Mouse (Mus musculus): ENCODE data around the gene Ap2a1. TPM values are rescaled to one million over a fixed set of nuclear protein-coding genes. Genes with fewer than 3 reads are reported as not detected.

Gene Ap2a1
- polyA plus RNA-seq, 1 experiment = 56.7 TPM

DNA sequence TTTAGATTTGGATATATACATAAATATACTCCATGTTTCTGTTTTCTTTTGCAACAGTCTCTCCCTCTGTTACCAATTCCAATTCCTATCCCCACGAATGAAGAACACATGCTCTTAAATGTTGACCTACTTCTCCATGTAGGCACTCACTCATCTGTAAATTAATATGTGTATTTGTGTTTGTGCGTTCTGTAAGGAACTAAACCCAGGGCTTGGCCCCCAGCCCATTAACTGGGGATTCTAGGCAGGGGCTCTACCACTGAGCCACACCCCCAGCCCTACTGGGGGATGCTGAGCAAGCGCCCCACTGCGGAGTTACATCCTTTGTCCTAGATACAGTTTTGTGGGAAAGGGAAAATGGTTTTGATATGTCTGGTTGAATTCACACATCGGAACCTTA, 10.2 kb downstream of the Ap2a1 start:
- no peak overlapping the region for H3K27ac ChIP-seq (ENCODE audit: insufficient read depth, low read depth, low read length)
- H3K4me1 ChIP-seq (ENCODE audit: control insufficient read depth, insufficient read depth, low read length) = no peaks in the 10 kb centered on the region
- no peak overlapping the region for H3K4me3 ChIP-seq (ENCODE audit: insufficient read depth, low read length)
- TF ChIP-seq CTCF (IDR thresholded peaks at IDR 0.05; ENCODE audit: low read depth, low read length) = no peak
- no peak for TF ChIP-seq POLR2A (IDR thresholded peaks at IDR 0.05; ENCODE audit: borderline replicate concordance, low read depth, low read length)

DNA sequence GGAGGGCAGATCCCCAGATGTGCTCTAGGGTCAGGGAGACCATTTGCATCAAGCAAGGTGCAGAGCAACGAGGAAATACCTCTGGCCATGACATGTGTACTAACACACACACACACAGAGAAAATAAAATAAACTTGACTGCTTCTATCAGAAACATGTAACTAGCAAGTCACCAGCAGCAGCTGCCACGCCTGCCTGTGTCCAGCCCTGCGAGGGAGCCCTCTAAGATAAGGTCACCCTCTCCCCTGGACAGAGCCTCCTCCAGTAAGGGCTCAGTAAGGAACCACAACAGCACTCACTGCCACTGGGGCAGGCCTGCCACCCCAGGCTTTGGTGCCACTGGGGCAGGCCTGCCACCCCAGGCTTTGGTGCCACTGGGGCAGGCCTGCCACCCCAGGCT, 11.1 kb downstream of the Ap2a1 start:
- TF ChIP-seq POLR2A (IDR thresholded peaks at IDR 0.05; ENCODE audit: borderline replicate concordance, low read depth, low read length) (no peak), CTCF (IDR thresholded peaks at IDR 0.05; ENCODE audit: low read depth, low read length) (no peak)
- no peaks in the 10 kb centered on the region for H3K4me1 ChIP-seq (ENCODE audit: control insufficient read depth, insufficient read depth, low read length)
- H3K4me3 ChIP-seq (ENCODE audit: insufficient read depth, low read length) = no peak overlapping the region
- H3K27ac ChIP-seq (ENCODE audit: insufficient read depth, low read depth, low read length) = no peak overlapping the region

DNA sequence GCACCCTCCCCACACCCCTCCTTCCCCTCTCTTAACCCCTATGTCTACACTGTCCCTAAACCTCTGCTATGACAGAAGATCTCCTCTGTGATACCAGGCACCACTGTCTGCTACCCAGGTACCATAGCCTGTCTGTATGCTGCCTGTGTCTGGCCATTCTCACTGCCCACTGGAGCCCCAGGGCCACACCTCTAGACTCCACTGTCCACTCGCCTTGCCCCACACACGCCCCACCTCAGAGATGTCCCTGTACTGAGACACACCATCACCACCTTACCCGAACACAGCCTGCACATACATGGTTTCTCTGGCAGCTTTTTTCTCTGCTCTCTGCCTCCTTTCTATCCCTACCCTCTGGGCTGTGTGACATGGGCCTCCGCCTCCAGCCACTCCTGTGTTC, 12.4 kb downstream of the Ap2a1 start:
- TF ChIP-seq POLR2A (IDR thresholded peaks at IDR 0.05; ENCODE audit: borderline replicate concordance, low read depth, low read length) (no peak), CTCF (IDR thresholded peaks at IDR 0.05; ENCODE audit: low read depth, low read length) (no peak)
- Histone ChIP-seq H3K27ac (ENCODE audit: insufficient read depth, low read depth, low read length) (no peak overlapping the region), H3K4me1 (ENCODE audit: control insufficient read depth, insufficient read depth, low read length) (no peaks in the 10 kb centered on the region), H3K4me3 (ENCODE audit: insufficient read depth, low read length) (no peak overlapping the region)

- no peak overlapping the region for H3K27ac ChIP-seq (ENCODE audit: insufficient read depth, low read depth, low read length)
- no peaks in the 10 kb centered on the region for H3K4me1 ChIP-seq (ENCODE audit: control insufficient read depth, insufficient read depth, low read length)
- H3K4me3 ChIP-seq (ENCODE audit: insufficient read depth, low read length) = no peak overlapping the region
- no peak for TF ChIP-seq POLR2A (IDR thresholded peaks at IDR 0.05; ENCODE audit: borderline replicate concordance, low read depth, low read length)
- no peak for TF ChIP-seq CTCF (IDR thresholded peaks at IDR 0.05; ENCODE audit: low read depth, low read length)
Observed at GRCm38 (mm10) chr7:44916191-44916590, 13.1 kb downstream of the Ap2a1 start.

DNA sequence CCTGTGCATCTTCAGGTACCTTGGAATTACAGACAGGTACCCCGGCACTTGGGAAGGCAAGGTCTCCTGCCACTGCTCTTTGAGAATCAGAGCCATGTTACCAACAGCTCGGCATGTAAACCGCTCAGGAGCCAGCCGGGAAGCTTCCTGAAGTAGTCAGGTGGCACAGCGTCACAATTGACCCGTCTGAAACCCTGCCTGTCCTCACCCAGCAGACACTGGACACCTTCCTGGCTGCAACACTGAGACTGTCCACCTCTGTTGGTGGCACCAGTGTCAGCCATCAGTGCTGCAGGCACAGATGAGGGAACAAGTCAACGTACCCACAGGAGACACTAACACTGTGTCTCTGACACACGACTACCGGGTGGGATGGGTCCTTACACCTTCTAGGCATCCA, 14.0 kb downstream of the Ap2a1 start:
- TF ChIP-seq POLR2A (IDR thresholded peaks at IDR 0.05; ENCODE audit: borderline replicate concordance, low read depth, low read length) = no peak
- no peak for TF ChIP-seq CTCF (IDR thresholded peaks at IDR 0.05; ENCODE audit: low read depth, low read length)
- no peak overlapping the region for H3K27ac ChIP-seq (ENCODE audit: insufficient read depth, low read depth, low read length)
- no peaks in the 10 kb centered on the region for H3K4me1 ChIP-seq (ENCODE audit: control insufficient read depth, insufficient read depth, low read length)
- H3K4me3 ChIP-seq (ENCODE audit: insufficient read depth, low read length) = no peak overlapping the region

DNA sequence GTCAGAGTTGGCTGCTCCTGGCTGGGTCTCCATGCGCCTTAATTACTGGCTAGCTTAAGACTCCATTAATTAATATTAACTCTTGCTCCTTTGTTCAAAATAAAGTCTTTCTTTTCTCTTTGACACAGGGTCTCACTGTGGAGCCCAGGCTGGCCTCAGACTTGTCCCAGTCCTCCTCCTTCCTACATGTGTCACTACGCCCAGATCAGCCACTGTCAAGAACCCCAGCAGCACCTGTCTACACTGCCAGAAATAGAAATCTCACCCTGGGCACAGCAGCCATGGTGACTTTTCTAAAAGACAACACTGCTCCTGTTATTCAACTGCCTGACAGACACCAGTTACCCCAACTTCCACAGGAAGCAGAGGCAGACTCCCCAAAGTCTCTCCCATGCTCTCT, 14.9 kb downstream of the Ap2a1 start:
- no peak for TF ChIP-seq CTCF (IDR thresholded peaks at IDR 0.05; ENCODE audit: low read depth, low read length)
- no peak for TF ChIP-seq POLR2A (IDR thresholded peaks at IDR 0.05; ENCODE audit: borderline replicate concordance, low read depth, low read length)
- Histone ChIP-seq H3K4me3 (ENCODE audit: insufficient read depth, low read length) (no peak overlapping the region), H3K27ac (ENCODE audit: insufficient read depth, low read depth, low read length) (no peak overlapping the region), H3K4me1 (ENCODE audit: control insufficient read depth, insufficient read depth, low read length) (peaks cover 3% of the 10 kb centered on the region)

DNA sequence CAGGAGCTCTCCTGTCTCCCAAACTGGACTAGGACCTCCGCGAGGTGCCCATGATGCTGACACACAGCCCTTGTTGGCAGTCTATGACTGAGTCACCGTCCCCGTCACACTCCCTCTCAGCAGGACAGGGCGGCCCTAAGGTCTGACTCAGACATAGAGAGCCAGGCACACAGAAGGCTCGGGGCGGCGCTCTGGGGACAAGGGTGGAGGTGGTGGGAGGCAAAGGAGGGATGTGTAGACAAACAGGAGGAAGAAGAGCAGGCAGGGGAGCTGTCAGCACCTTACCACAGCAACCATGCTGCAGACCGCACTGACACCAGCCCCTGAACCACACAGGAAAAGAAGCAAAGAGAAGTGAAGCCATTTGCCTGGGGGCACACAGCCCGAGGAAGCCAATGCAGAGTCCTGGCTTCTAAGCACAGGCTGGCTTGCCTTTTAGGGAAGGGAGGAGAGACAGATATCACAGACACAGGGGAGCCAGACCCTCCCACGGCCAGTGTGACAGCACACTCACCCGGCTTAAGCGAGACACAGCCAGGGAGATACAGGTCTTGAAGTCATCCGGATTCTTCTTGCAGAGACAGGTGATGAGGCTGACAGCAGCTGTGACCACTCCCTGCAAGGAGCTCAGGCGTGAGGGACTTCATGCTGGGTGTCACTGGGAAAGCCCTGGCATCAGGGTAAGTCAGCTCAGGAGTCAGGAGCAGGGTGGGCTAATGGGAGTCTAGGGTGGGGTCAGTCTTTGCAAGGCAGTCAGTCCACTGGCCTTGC, 20.4 kb downstream of the Ap2a1 start:
- no peak overlapping the region for H3K27ac ChIP-seq (ENCODE audit: insufficient read depth, low read depth, low read length)
- no peak overlapping the region for H3K4me3 ChIP-seq (ENCODE audit: insufficient read depth, low read length)
- H3K4me1 ChIP-seq (ENCODE audit: control insufficient read depth, insufficient read depth, low read length) = peaks cover 17% of the 10 kb centered on the region
- TF ChIP-seq POLR2A (IDR thresholded peaks at IDR 0.05; ENCODE audit: borderline replicate concordance, low read depth, low read length) (no peak), CTCF (IDR thresholded peaks at IDR 0.05; ENCODE audit: low read depth, low read length) (no peak)

GRCm38 (mm10) chr7:44905430-44905829, 23.9 kb downstream of the Ap2a1 start:
- TF ChIP-seq POLR2A (IDR thresholded peaks at IDR 0.05; ENCODE audit: borderline replicate concordance, low read depth, low read length) (no peak), CTCF (IDR thresholded peaks at IDR 0.05; ENCODE audit: low read depth, low read length) (no peak)
- peaks cover 17% of the 10 kb centered on the region for H3K4me1 ChIP-seq (ENCODE audit: control insufficient read depth, insufficient read depth, low read length)
- no peak overlapping the region for H3K27ac ChIP-seq (ENCODE audit: insufficient read depth, low read depth, low read length)
- H3K4me3 ChIP-seq (ENCODE audit: insufficient read depth, low read length) = no peak overlapping the region

- TF ChIP-seq CTCF (IDR thresholded peaks at IDR 0.05; ENCODE audit: low read depth, low read length) (no peak), POLR2A (IDR thresholded peaks at IDR 0.05; ENCODE audit: borderline replicate concordance, low read depth, low read length) (no peak)
- H3K4me3 ChIP-seq (ENCODE audit: insufficient read depth, low read length) = no peak overlapping the region
- no peak overlapping the region for H3K27ac ChIP-seq (ENCODE audit: insufficient read depth, low read depth, low read length)
- 0 out of 2 replicates have a peak, but pooled peaks cover 4% of the 10 kb centered on the region for H3K4me1 ChIP-seq (ENCODE audit: control insufficient read depth, insufficient read depth, low read length)
Observed at GRCm38 (mm10) chr7:44901230-44901722, 28.0 kb downstream of the Ap2a1 start.

DNA sequence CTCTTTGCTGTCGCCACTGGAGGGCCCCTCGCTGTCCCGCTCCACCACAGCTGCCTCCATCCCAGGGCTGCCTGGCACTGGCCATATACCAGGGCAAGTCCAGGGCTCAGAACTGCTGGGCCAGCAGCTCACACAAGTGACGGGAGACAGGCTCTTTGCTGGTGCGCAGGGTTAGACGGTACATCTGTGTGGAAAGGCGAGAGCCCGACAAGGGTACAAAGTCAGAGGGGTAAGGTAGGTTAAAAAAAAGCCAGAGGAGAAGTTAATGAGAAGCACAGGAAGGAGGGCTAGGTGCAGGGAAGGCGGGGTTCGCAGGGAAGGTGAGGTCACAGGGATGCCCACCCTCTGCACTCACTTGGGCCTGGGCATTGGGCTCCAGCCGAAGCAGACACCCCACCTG, 28.7 kb downstream of the Ap2a1 start:
- 0 out of 2 replicates have a peak, but pooled peaks cover 4% of the 10 kb centered on the region for H3K4me1 ChIP-seq (ENCODE audit: control insufficient read depth, insufficient read depth, low read length)
- no peak overlapping the region for H3K4me3 ChIP-seq (ENCODE audit: insufficient read depth, low read length)
- no peak for TF ChIP-seq POLR2A (IDR thresholded peaks at IDR 0.05; ENCODE audit: borderline replicate concordance, low read depth, low read length)
- no peak for TF ChIP-seq CTCF (IDR thresholded peaks at IDR 0.05; ENCODE audit: low read depth, low read length)
- H3K27ac ChIP-seq (ENCODE audit: insufficient read depth, low read depth, low read length) = no peak overlapping the region

Measured in bone marrow macrophage, adult 2 months (primary cell).